ENCODE assay signal across 21 mouse cellular contexts in the genomic region with DNA sequence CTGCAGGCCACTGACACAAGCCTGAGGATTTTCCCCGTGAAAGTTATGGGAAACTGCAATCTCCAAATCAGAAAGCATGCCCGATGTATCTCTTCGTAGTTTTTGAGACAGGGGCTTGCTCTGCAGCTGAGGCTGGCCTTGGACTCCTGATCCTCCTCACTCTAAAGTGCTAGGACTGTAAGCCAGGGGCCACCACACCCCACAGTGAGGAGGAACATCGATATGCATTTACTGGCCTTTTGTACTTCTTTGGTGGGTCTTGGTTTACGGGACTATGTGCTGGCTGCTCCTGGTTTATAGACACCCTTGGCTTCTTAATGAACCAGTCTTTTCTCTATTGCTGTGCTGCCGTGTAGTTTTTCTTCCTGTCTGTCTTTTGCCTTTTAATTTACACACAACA. TPM values are rescaled to one million over a fixed set of nuclear protein-coding genes. Genes with fewer than 3 reads are reported as not detected.
"Had no signal": no experiment of that assay in that cellular context is flagged by ENCODE, and none has a peak within 500 bp of the region (broad histone marks: within the 10 kb centered on the region; RNA-seq: fewer than 3 reads in every experiment).

No protein-coding gene starts in this region.

- DNase-seq: retina, postnatal 1 day; right cerebral cortex, adult 18-20 months; right cerebral cortex, postnatal 14 days; right cerebral cortex, postnatal 25 days; right cerebral cortex, postnatal 4 days; spleen, adult 18-20 months; thymus, adult 18-20 months; thymus, adult 2 months; thymus, postnatal 14 days; thymus, postnatal 25 days; thymus, postnatal 36 days; thymus, postnatal 4 days had no signal

- H3K36me3 ChIP-seq: neural tube, embryonic 12.5 days; neural tube, embryonic 13.5 days; neural tube, embryonic 15.5 days; stomach, embryonic 15.5 days had no signal

- H3K4me3 ChIP-seq: neural tube, embryonic 12.5 days; neural tube, embryonic 13.5 days; neural tube, embryonic 15.5 days; stomach, embryonic 15.5 days had no signal

- H3K27ac ChIP-seq: neural tube, embryonic 12.5 days; neural tube, embryonic 13.5 days; neural tube, embryonic 15.5 days; stomach, embryonic 15.5 days; stomach, postnatal 0 days had no signal

- H3K9me3 ChIP-seq: neural tube, embryonic 12.5 days; neural tube, embryonic 13.5 days; neural tube, embryonic 15.5 days; stomach, embryonic 15.5 days had no signal

- H3K4me1 ChIP-seq: neural tube, embryonic 12.5 days; neural tube, embryonic 13.5 days; neural tube, embryonic 15.5 days; stomach, embryonic 15.5 days had no signal

- H3K9ac ChIP-seq: neural tube, embryonic 12.5 days; neural tube, embryonic 13.5 days; neural tube, embryonic 15.5 days; stomach, embryonic 15.5 days had no signal

- H3K27me3 ChIP-seq: neural tube, embryonic 12.5 days; neural tube, embryonic 13.5 days; neural tube, embryonic 15.5 days; stomach, embryonic 15.5 days had no signal

- H3K4me2 ChIP-seq: neural tube, embryonic 12.5 days; neural tube, embryonic 13.5 days; neural tube, embryonic 15.5 days; stomach, embryonic 15.5 days had no signal

RNA-seq across cellular contexts. Expression of a gene that starts 8.1 kb away (rescaled TPM):
- polyA plus RNA-seq: neural tube, embryonic 14.5 days; spleen, adult 2 months; stomach, embryonic 15.5 days; stomach, embryonic 16.5 days; thymus, postnatal 0 days had no signal
